Mouse (Mus musculus): ENCODE data around the gene Retsat. TPM values are rescaled to one million over a fixed set of nuclear protein-coding genes. Genes with fewer than 3 reads are reported as not detected.

Retsat gene
- polyA plus RNA-seq, 1 experiment from 2014 or later = 7.7 TPM

- no peaks in the 10 kb centered on the region for H3K9me3 ChIP-seq (ENCODE audit: control insufficient read depth, low read length)
- H3K4me2 ChIP-seq (ENCODE audit: low read depth) = peak overlapping the region; percentile 34
- H3K27ac ChIP-seq (ENCODE audit: low read depth, low read length) = peak overlapping the region; percentile 58; the same call in 1 of the 2 replicates
- ATAC-seq (ENCODE audit: insufficient read depth, low FRiP score, low TSS enrichment) (peak; percentile 55; the same call in 1 of the 2 replicates), DNase-seq (ENCODE audit: low spot score) (peak; percentile 69)
- 25% methylated on average over 20 of the region's 20 CpGs for WGBS
- H3K9ac ChIP-seq (ENCODE audit: low read length) = no peak overlapping the region
- no peak overlapping the region for H3K4me3 ChIP-seq (ENCODE audit: low read depth, low read length)
- H3K27me3 ChIP-seq (ENCODE audit: control insufficient read depth, insufficient read depth, low read length) = no peaks in the 10 kb centered on the region
- 0 out of 2 replicates have a peak, but pooled peaks cover 3% of the 10 kb centered on the region for H3K4me1 ChIP-seq (ENCODE audit: control insufficient read depth, insufficient read depth, low read length)
- H3K36me3 ChIP-seq (ENCODE audit: control insufficient read depth, insufficient read depth, low read length) = no peaks in the 10 kb centered on the region
Measured at GRCm38 (mm10) chr6:72655309-72656052, 57.2 kb downstream of the Retsat start.

- WGBS = 85% methylated on average over 7 of the region's 7 CpGs
- Histone ChIP-seq H3K9me3 (ENCODE audit: control insufficient read depth, low read length) (no peaks in the 10 kb centered on the region), H3K9ac (ENCODE audit: low read length) (no peak overlapping the region), H3K4me3 (ENCODE audit: low read depth, low read length) (no peak overlapping the region), H3K27me3 (ENCODE audit: control insufficient read depth, insufficient read depth, low read length) (no peaks in the 10 kb centered on the region), H3K36me3 (ENCODE audit: control insufficient read depth, insufficient read depth, low read length) (no peaks in the 10 kb centered on the region), H3K4me1 (ENCODE audit: control insufficient read depth, insufficient read depth, low read length) (0 out of 2 replicates have a peak, but pooled peaks cover 3% of the 10 kb centered on the region), H3K4me2 (ENCODE audit: low read depth) (no peak overlapping the region), H3K27ac (ENCODE audit: low read depth, low read length) (no peak overlapping the region)
- DNase-seq (ENCODE audit: low spot score) (no peak), ATAC-seq (ENCODE audit: insufficient read depth, low FRiP score, low TSS enrichment) (no peak)
Measured at GRCm38 (mm10) chr6:72656053-72656442, 57.8 kb downstream of the Retsat start.

DNA sequence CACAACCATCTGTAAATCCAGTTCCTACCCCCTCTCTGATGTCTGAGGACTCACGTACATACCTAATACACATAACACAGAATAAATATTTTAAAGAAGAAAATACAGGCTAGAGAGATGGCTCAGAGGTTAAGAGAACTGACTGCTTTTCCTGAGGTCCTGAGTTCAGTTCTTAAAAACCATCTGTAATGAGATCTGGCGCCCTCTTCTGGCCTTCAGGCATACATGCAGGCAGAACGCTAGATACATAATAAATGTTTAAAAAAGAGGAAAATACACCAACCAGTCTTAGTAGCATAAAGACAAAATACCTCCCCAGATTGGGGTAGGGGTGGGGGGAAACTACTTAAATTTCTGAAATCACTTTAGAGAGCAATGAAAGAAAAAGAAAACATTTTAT, 59.7 kb downstream of the Retsat start:
- DNase-seq (ENCODE audit: low spot score) (peak; percentile 29), ATAC-seq (ENCODE audit: insufficient read depth, low FRiP score, low TSS enrichment) (no peak)
- no peak overlapping the region for H3K4me3 ChIP-seq (ENCODE audit: low read depth, low read length)
- H3K4me2 ChIP-seq (ENCODE audit: low read depth) = no peak overlapping the region
- no peak overlapping the region for H3K9ac ChIP-seq (ENCODE audit: low read length)
- 0 out of 2 replicates have a peak, but pooled peaks cover 3% of the 10 kb centered on the region for H3K4me1 ChIP-seq (ENCODE audit: control insufficient read depth, insufficient read depth, low read length)
- no peaks in the 10 kb centered on the region for H3K9me3 ChIP-seq (ENCODE audit: control insufficient read depth, low read length)
- no peaks in the 10 kb centered on the region for H3K36me3 ChIP-seq (ENCODE audit: control insufficient read depth, insufficient read depth, low read length)
- H3K27me3 ChIP-seq (ENCODE audit: control insufficient read depth, insufficient read depth, low read length) = no peaks in the 10 kb centered on the region
- H3K27ac ChIP-seq (ENCODE audit: low read depth, low read length) = no peak overlapping the region
- WGBS = 61% methylated on average over 3 of the region's 3 CpGs

Other genes starting within 250 kb of the Retsat start
- gene Tmem150a, start 243.0 kb upstream of the Retsat start, polyA plus RNA-seq (2014; fragmentation: Nextera tagmentation; extraction: Ambion mirVana) = 9.3 and 12.4 TPM in 2 replicates
- 106 and 114 TPM in 2 replicates for gene Rnf181, start 231.5 kb upstream of the Retsat start, polyA plus RNA-seq (2014; fragmentation: Nextera tagmentation; extraction: Ambion mirVana)
- gene Vamp5, start 218.0 kb upstream of the Retsat start, polyA plus RNA-seq (2014; fragmentation: Nextera tagmentation; extraction: Ambion mirVana) = 13.4 and 16.3 TPM in 2 replicates
- 38.5 and 45.2 TPM in 2 replicates for gene Vamp8, start 207.8 kb upstream of the Retsat start, polyA plus RNA-seq (2014; fragmentation: Nextera tagmentation; extraction: Ambion mirVana)
- 11.2 and 14.7 TPM in 2 replicates for gene Ggcx, start 184.2 kb upstream of the Retsat start, polyA plus RNA-seq (2014; fragmentation: Nextera tagmentation; extraction: Ambion mirVana)
- gene Mat2a, start 158.9 kb upstream of the Retsat start, polyA plus RNA-seq (2014; fragmentation: Nextera tagmentation; extraction: Ambion mirVana) = 449 TPM in 2 replicates
- gene Sh2d6, start 76.8 kb upstream of the Retsat start, polyA plus RNA-seq (2014; fragmentation: Nextera tagmentation; extraction: Ambion mirVana) = not detected in 2 replicates
- 10.1 and 10.2 TPM in 2 replicates for gene Capg, start 54.1 kb upstream of the Retsat start, polyA plus RNA-seq (2014; fragmentation: Nextera tagmentation; extraction: Ambion mirVana)
- 16.5 and 17.0 TPM in 2 replicates for gene Elmod3, start 62 bp upstream of the Retsat start, polyA plus RNA-seq (2014; fragmentation: Nextera tagmentation; extraction: Ambion mirVana)
- 43.3 and 44.1 TPM in 2 replicates for gene Tgoln1, start 18.5 kb downstream of the Retsat start, polyA plus RNA-seq (2014; fragmentation: Nextera tagmentation; extraction: Ambion mirVana)
- 21.8 and 23.1 TPM in 2 replicates for gene Tcf7l1, start 190.8 kb downstream of the Retsat start, polyA plus RNA-seq (2014; fragmentation: Nextera tagmentation; extraction: Ambion mirVana)